Mouse (Mus musculus) kidney, adult 2 months (tissue): ENCODE results near the gene Gck. TPM values are rescaled to one million over a fixed set of nuclear protein-coding genes. Genes with fewer than 3 reads are reported as not detected.

Experiments
- DNase-seq: peaks from one replicate; pipeline ENCODE4 v3.0.0; 2021
- H3K27ac ChIP-seq: fragments of 200-500 bp; 2 replicates; pipeline ENCODE4 v1.5.1; 2012; ENCODE audit warnings: low read depth, low read length, control low read depth, inconsistent platforms; ENCODE audit not compliant: insufficient read depth
- H3K27me3 ChIP-seq: fragments of 200-500 bp; replicated peaks from 2 replicates; pipeline ENCODE4 v1.6.1; 2012; ENCODE audit warnings: mild to moderate bottlenecking, moderate library complexity, low read length, inconsistent platforms; ENCODE audit not compliant: control insufficient read depth, insufficient read depth
- H3K36me3 ChIP-seq: fragments of 200-500 bp; 2 replicates; pipeline ENCODE4 v1.6.1; 2012; ENCODE audit warnings: mild to moderate bottlenecking, moderate library complexity, low read length, inconsistent platforms; ENCODE audit not compliant: control insufficient read depth, insufficient read depth
- H3K4me1 ChIP-seq: fragments of 200-500 bp; 2 replicates; pipeline ENCODE4 v1.6.1; 2011; ENCODE audit warnings: low read length; ENCODE audit not compliant: control insufficient read depth, insufficient read depth
- H3K4me3 ChIP-seq: fragments of 200-500 bp; 2 replicates; pipeline ENCODE4 v1.5.1; 2011; ENCODE audit warnings: mild to moderate bottlenecking, low read depth, low read length, control low read depth; ENCODE audit not compliant: insufficient read depth
- CTCF ChIP-seq: fragments of 200-500 bp; conservative IDR thresholded peaks from 2 replicates; pipeline ENCODE4 v1.5.1; 2011; ENCODE audit warnings: low read depth, mild to moderate bottlenecking, control low read depth, low read length, moderate library complexity, mixed read lengths; ENCODE audit not compliant: insufficient read depth, insufficient read length
- POLR2A ChIP-seq: fragments of 200-500 bp; IDR thresholded peaks from one replicate; pipeline ENCODE4 v1.6.1; 2011; ENCODE audit warnings: low read depth, low read length, control low read depth
- WGBS: fragments of 180-500 bp; shearing (Covaris S2); methylation state at CpG from one replicate; pipeline ENCODE4 v1.1.7; 2018; 5-methylcytosine and 5-hydroxymethylcytosine counted together
- polyA plus RNA-seq: library from polyadenylated mRNA; depleted of rRNA; stranded (reverse); fragments of >200 nt; gene quantifications from 2 replicates; pipeline ENCODE4 v1.2.3, GENCODE M21; 2012; rRNA removed

Gck gene
- polyA plus RNA-seq, result 0.16 and 0.43 TPM in 2 replicates

GRCm38 (mm10) chr11:5949586-5950352 lies at the start of gene Gck:
Gck (minus strand) TSS chr11:5950081.
- 70% methylated on average over 8 of the region's 8 CpGs for WGBS
- DNase-seq, result no peak
- Histone ChIP-seq H3K27me3 (no peaks in the 10 kb centered on the region), H3K4me3 (no peak within 1 kb of the TSS), H3K36me3 (no peaks in the 10 kb centered on the region), H3K4me1 (peaks cover under 1% of the 10 kb centered on the region; the same call in 1 of the 2 replicates), H3K27ac (no peak within 1 kb of the TSS)
- TF ChIP-seq POLR2A (no peak), CTCF (no peak)

GRCm38 (mm10) chr11:5998472-5998871 lies 48.6 kb upstream of the Gck start:
- TF ChIP-seq CTCF (no peak), POLR2A (no peak)
- Histone ChIP-seq H3K36me3 (no peaks in the 10 kb centered on the region), H3K4me3 (no peak overlapping the region), H3K27me3 (no peaks in the 10 kb centered on the region), H3K4me1 (peaks cover 24% of the 10 kb centered on the region), H3K27ac (no peak overlapping the region)
- no peak for DNase-seq
- WGBS, result 98% methylated on average over 2 of the region's 2 CpGs

- peak; percentile 87 for DNase-seq
- Histone ChIP-seq H3K27ac (no peak overlapping the region), H3K27me3 (no peaks in the 10 kb centered on the region), H3K4me3 (no peak overlapping the region), H3K36me3 (no peaks in the 10 kb centered on the region), H3K4me1 (peaks cover 13% of the 10 kb centered on the region)
- 13% methylated on average over 8 of the region's 8 CpGs for WGBS
- TF ChIP-seq CTCF (peak; percentile 96), POLR2A (no peak)
These were observed 46.1 kb upstream of the Gck start for GRCm38 (mm10) chr11:5995989-5996388.

GRCm38 (mm10) chr11:5994880-5995279 lies 45.0 kb upstream of the Gck start:
- WGBS, result 88% methylated on average over 3 of the region's 3 CpGs
- no peak overlapping the region for H3K4me3 ChIP-seq
- TF ChIP-seq POLR2A (no peak), CTCF (no peak)
- H3K36me3 ChIP-seq, result no peaks in the 10 kb centered on the region
- no peaks in the 10 kb centered on the region for H3K27me3 ChIP-seq
- peaks cover 4% of the 10 kb centered on the region; the same call in 1 of the 2 replicates for H3K4me1 ChIP-seq
- H3K27ac ChIP-seq, result no peak overlapping the region
- no peak for DNase-seq

GRCm38 (mm10) chr11:5994212-5994611 lies 44.3 kb upstream of the Gck start:
- Histone ChIP-seq H3K27ac (no peak overlapping the region), H3K27me3 (no peaks in the 10 kb centered on the region), H3K36me3 (no peaks in the 10 kb centered on the region), H3K4me3 (no peak overlapping the region), H3K4me1 (no peaks in the 10 kb centered on the region)
- WGBS, result 89% methylated on average over 5 of the region's 5 CpGs
- TF ChIP-seq CTCF, result no peak
- DNase-seq, result no peak

GRCm38 (mm10) chr11:5990910-5991309 lies 41.0 kb upstream of the Gck start:
- WGBS, result 43% methylated on average over 4 of the region's 4 CpGs
- no peak for TF ChIP-seq POLR2A
- TF ChIP-seq CTCF, result peak; percentile 65
- Histone ChIP-seq H3K36me3 (no peaks in the 10 kb centered on the region), H3K27ac (no peak overlapping the region), H3K27me3 (no peaks in the 10 kb centered on the region), H3K4me1 (no peaks in the 10 kb centered on the region), H3K4me3 (no peak overlapping the region)
- DNase-seq, result peak; percentile 47

- TF ChIP-seq CTCF (no peak), POLR2A (no peak)
- no peaks in the 10 kb centered on the region for H3K36me3 ChIP-seq
- H3K27me3 ChIP-seq, result no peaks in the 10 kb centered on the region
- DNase-seq, result no peak
- H3K27ac ChIP-seq, result no peak overlapping the region
- WGBS, result 89% methylated on average over 16 of the region's 16 CpGs
- no peaks in the 10 kb centered on the region for H3K4me1 ChIP-seq
- H3K4me3 ChIP-seq, result no peak overlapping the region
These were observed 40.2 kb upstream of the Gck start for GRCm38 (mm10) chr11:5989954-5990593.
